Mouse (Mus musculus) lung, adult 2 months (tissue): ENCODE measurements around the gene Fam166a. TPM values are rescaled to one million over a fixed set of nuclear protein-coding genes. Genes with fewer than 3 reads are reported as not detected.

Experiments used
- DNase-seq: peaks from one replicate; pipeline ENCODE4 v3.0.0; 2022
- H3K4me1 ChIP-seq: fragments of 200-500 bp; 2 replicates; pipeline ENCODE4 v1.6.1; 2011; ENCODE audit warnings: low read length; ENCODE audit not compliant: control insufficient read depth, insufficient read depth
- H3K4me3 ChIP-seq: fragments of 200-500 bp; replicated peaks from 2 replicates; pipeline ENCODE3; 2011; ENCODE audit warnings: low read depth, mild to moderate bottlenecking, control low read depth, low read length; ENCODE audit errors: extremely low read depth
- CTCF ChIP-seq: fragments of 200-500 bp; IDR thresholded peaks from 2 replicates; pipeline ENCODE4 v1.5.1; 2011; ENCODE audit warnings: mild to moderate bottlenecking, low read length, control low read depth; ENCODE audit not compliant: insufficient read depth
- POLR2A ChIP-seq: fragments of 200-500 bp; IDR thresholded peaks from 2 replicates; pipeline ENCODE4 v1.6.1; 2011; ENCODE audit warnings: low read depth, mild to moderate bottlenecking, control low read depth, low read length, borderline replicate concordance; ENCODE audit errors: extremely low read depth
- WGBS: fragments of 180-500 bp; shearing (Covaris S2); methylation state at CpG from one replicate; pipeline ENCODE4 v1.1.7; 2018; 5-methylcytosine and 5-hydroxymethylcytosine counted together
- polyA plus RNA-seq: library from polyadenylated mRNA; depleted of rRNA; stranded (reverse); fragments of >200 nt; gene quantifications from 2 replicates; pipeline ENCODE4 v1.2.3, GENCODE M21; 2012

Fam166a gene
- polyA plus RNA-seq, 1 experiment, result 0.17 TPM

DNA sequence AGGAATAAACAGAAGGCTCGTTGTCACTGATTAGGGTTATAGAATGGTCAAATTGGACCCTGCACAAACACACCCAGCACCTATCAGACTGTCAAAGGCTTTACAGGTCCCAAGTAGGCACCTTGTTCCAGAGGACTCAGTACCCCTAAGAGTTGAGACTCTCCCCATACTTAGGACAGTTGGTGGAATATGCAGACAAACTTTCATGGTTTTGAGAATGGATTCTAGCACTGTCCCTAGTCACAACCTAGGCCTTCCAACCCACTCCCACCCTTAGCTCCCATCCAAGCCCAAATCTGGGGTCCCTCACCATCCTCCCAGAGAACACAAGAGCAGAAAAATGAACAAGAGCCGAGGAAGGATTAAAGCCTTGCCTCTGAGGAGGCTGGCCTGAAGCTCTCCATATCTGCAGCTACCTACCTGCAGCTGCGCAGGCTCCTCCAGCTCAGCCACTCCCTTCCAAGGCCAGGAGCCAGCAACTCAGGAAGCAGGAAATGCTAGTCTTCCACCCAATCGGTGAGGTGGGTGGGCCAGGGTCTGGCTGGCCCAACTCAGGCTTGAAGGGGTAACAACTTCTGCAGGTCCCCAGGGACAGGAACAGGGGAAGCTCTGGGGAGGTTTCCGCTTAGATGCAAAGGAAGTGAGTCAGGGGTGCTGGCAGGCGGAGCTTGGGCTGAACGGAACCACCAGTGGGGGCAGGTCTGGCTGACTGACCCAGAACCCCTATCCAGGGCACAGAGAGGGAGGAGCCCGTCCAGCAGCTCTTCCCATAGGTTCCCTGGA, 22.2 kb upstream of the Fam166a start, which contains the start of gene Tor4a:
TSS of gene Tor4a (minus strand) at position 715 of the 783 bp plus-strand sequence.
- 6% methylated on average over 8 of the region's 8 CpGs for WGBS
- H3K4me1 ChIP-seq, result peaks cover 26% of the 10 kb centered on the region
- TF ChIP-seq POLR2A (peak; percentile 79; the same call in 1 of the 2 replicates), CTCF (no peak)
- peak within 1 kb of the TSS; percentile 61 for H3K4me3 ChIP-seq
- DNase-seq, result peak; percentile 83

DNA sequence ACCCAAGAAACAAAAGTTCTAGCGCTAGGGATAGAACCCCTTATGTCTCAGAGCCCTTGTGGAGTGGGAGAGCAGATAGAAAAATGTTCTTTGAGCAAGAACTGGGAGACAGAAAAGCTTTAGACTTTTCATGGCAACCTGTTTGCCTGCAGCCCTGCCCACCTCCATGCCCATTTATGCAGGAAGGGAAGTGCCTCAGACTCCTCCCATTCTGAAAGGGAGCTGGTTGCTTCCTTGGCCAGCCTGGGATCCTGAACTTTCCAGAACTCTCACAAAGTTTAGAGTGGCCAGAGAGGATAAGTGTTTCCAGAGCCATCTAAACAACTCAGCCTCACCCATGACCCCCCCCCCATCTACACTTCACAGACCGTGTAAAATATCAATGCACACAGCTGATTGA, 21.4 kb upstream of the Fam166a start:
- TF ChIP-seq CTCF (no peak), POLR2A (no peak)
- DNase-seq, result no peak
- peaks cover 26% of the 10 kb centered on the region for H3K4me1 ChIP-seq
- peak overlapping the region; percentile 61 for H3K4me3 ChIP-seq
- WGBS, result 16% methylated on average over 2 of the region's 2 CpGs

DNA sequence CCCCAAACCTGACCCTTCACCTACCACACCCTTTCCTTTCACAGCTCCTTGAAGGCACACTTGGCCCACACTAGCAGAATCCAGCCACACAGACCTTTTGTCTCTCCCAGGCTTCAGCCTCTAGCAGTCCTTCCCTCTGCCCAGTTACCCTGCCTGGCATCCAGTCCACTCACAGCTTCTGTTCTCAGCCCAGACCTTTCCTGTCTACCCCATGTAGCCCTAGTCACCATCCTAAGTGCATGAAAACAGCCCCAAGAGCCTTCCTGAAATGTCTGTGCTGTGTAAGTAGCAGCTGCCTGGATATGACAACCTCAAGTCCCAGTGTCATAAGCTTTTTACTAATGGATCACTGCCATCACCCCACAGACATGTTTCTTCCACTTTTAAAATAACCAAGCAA, 20.6 kb upstream of the Fam166a start:
- TF ChIP-seq CTCF, result no peak
- TF ChIP-seq POLR2A, result no peak
- Histone ChIP-seq H3K4me1 (peaks cover 26% of the 10 kb centered on the region), H3K4me3 (no peak overlapping the region)
- DNase-seq, result no peak

DNA sequence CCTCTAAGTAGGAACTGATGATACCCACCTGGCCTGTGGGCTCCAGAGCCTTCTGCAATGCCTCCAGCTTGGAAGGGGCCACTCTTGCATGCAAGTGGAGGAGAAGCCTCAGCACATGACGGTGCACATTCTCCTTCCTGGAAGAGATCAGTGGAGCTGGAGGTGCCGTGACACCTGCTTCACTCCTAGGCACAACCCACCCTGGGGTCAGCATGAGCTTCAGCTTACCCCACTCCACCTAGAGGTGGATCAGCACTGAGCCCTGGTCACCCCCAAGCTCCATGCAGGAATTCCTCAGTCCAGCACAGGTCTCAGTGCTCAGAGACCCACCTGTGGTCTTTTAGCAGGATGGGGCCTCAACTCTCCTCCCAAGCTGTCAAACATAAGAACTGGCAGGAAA, 17.9 kb upstream of the Fam166a start:
- WGBS, result 89% methylated on average over 2 of the region's 2 CpGs

DNA sequence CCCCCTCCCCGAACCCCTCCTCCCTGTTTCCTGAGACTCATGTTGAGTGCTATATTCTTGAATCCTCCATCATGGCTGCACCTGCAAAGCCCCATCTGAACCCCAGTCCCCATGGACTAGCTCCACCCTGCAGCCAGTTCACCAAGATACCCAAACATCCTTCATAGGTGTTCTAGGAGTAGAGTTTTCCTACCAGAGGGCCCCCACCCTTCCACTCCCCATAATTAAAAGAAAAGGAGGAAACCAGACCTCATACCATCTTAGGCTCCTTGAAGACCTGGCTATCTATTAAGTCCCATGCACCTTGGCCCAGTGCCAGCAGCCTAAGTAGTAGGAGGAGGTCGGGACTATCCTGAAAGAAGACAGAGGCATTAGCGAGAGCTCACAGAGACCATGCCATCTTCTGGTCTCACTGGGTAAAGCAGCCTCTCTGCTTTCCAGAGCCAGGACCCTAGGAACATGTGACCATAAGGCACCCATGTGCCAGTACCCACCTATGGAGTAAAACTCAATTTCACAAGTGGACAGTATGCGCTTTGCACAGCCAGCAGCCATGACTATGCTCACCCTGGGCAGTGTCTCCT, 14.8 kb upstream of the Fam166a start:
- Histone ChIP-seq H3K4me1 (no peaks in the 10 kb centered on the region; the same call in 1 of the 2 replicates), H3K4me3 (no peak overlapping the region)
- no peak for DNase-seq
- no peak for TF ChIP-seq CTCF
- TF ChIP-seq POLR2A, result no peak
- WGBS, result 63% methylated on average over 4 of the region's 4 CpGs

More for the DNA sequence above, 17.9 kb upstream of the Fam166a start:
- Histone ChIP-seq H3K4me1 (peaks cover 5% of the 10 kb centered on the region; the same call in 1 of the 2 replicates), H3K4me3 (no peak overlapping the region)
- TF ChIP-seq CTCF (no peak), POLR2A (no peak)
- no peak for DNase-seq

DNA sequence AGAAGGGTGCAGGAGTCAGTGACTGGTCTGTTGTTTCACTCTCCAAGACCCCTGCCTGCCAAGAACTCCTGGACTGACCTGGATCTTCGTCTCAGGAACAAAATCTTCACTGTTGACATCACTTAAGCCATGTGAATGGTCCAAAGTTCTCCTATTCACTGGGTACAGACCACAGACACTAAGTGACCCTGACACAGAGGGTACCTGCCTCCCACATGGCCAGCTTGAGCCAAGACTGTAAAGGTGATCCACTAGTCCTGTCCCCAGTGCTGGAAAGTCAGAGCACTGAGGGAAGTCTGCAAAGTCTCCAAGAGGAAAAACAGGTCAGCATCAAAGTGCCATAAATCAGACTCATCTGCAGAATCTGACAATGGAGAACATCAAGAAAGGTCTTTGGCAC, 11.0 kb upstream of the Fam166a start:
- peaks cover 8% of the 10 kb centered on the region; the same call in 1 of the 2 replicates for H3K4me1 ChIP-seq
- no peak overlapping the region for H3K4me3 ChIP-seq
- DNase-seq, result no peak
- no peak for TF ChIP-seq POLR2A
- no peak for TF ChIP-seq CTCF
- WGBS, result 85% methylated on average over 1 of the region's 1 CpGs

DNA sequence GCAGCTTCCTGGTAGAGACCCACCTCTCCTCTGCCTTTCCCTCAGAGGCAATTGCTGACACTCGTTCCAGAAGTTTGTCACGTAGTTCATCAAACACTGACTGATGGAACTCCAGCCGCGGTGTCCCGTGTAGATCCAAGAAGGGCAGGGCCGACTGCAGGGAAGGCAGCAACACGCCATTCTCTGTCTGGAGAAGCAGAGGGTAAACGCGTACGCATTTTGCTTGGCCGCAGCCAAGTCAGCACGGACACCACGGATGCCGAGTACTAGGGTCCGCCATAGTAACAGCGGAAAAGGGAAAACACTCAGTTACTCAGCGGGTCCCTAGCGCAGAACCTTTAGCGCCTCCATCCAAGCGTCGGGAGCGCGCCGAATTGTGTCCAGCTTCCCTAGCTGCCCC, 7.9 kb upstream of the Fam166a start:
- DNase-seq, result peak; percentile 31

DNA sequence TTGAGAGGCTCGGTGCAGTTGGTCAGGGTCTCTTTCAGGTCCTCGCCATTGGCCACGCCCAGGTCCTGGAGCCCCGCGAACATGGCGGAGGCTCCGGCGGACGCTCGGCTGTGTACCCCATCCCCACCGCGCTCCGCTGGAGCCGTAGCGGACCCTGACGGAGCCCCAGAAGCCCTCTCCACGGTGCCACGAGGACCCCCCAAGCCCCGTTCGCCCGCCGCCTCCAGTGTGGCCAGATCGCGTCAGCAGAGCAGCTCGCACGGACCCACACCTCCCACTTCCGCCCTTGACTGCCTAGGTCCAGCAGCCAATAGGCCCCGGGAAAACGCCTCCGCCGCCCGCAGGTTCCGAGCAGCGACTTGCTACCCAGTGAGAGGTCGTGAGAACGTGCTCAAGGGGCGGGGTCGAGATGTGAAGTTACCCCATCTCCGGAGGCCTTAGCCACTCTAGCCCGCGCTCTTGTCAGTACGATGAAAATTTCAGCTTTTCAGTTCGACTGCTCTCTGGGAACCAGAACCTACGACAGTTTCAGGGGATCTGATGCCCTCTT, 7.3 kb upstream of the Fam166a start, which contains the start of gene Nelfb:
TSS of gene Nelfb (minus strand) at position 369 of the 550 bp plus-strand sequence.
- Histone ChIP-seq H3K4me3 (peak within 1 kb of the TSS; percentile 90), H3K4me1 (peaks cover 8% of the 10 kb centered on the region; the same call in 1 of the 2 replicates)
- WGBS, result under 1% methylated on average over 44 of the region's 44 CpGs
- DNase-seq, result peak; percentile 91
- TF ChIP-seq POLR2A, result peak; percentile 81; the same call in 1 of the 2 replicates
- no peak for TF ChIP-seq CTCF

More for the DNA sequence above, 7.9 kb upstream of the Fam166a start:
- TF ChIP-seq CTCF (no peak), POLR2A (no peak)
- peak overlapping the region; percentile 90 for H3K4me3 ChIP-seq
- under 1% methylated on average over 24 of the region's 24 CpGs for WGBS
- peaks cover 8% of the 10 kb centered on the region; the same call in 1 of the 2 replicates for H3K4me1 ChIP-seq

DNA sequence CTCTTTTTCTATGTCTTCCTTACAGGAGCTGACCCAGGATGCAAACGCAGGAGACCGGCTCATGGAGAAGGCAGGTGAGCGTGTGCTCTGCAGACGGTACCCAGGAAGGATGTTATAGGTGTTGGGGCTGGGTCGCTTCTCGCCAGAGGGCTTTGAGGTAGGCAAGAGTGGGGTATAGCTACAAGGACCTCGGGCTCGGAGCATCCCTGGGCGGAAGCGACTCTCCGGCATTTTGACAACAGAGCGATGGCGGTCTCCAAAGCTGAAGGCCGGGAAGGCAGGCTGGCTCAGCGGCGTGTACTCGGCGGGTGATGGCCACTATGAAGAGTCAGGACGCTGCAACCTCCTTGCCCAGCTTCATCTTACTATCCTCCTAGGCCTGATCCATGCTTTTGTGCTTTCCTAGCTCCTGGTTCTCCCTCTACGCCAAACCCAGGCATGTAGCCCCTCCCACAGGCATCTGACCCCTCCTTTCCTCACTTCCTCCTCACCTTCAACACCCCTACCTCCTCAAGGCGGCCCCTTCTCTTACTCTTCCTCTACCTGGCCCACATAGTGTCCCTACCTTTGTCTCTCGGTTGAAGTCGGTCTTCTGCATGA, 5.2 kb upstream of the Fam166a start:
- WGBS, result 71% methylated on average over 23 of the region's 23 CpGs
- TF ChIP-seq POLR2A (no peak), CTCF (no peak)
- Histone ChIP-seq H3K4me3 (no peak overlapping the region), H3K4me1 (peaks cover 8% of the 10 kb centered on the region; the same call in 1 of the 2 replicates)
- DNase-seq, result no peak
